Mouse (Mus musculus) CH12.LX (cell line): Measurements from ENCODE around the gene Senp6. TPM values are rescaled to one million over a fixed set of nuclear protein-coding genes. Genes with fewer than 3 reads are reported as not detected.

Experiments
- DNase-seq: peaks from one replicate; pipeline ENCODE4 v3.0.0-alpha.2; 2013; ENCODE audit errors: extremely low read depth
- H3K27ac ChIP-seq: 2 replicates; pipeline ENCODE4 v1.5.1; 2012; ENCODE audit warnings: low read depth, mild to moderate bottlenecking, control low read depth, moderate library complexity; ENCODE audit not compliant: insufficient read depth
- H3K27me3 ChIP-seq: replicated peaks from 2 replicates; pipeline ENCODE3; 2012; ENCODE audit warnings: inconsistent platforms
- H3K36me3 ChIP-seq, 2 experiments: replicated peaks in 1 of 2; 2 replicates each; pipeline versions ENCODE3 to v1.6.1; 2012; ENCODE audit warnings: inconsistent platforms in 1 of 2, low read length in 1 of 2, mild to moderate bottlenecking in 1 of 2, mixed read lengths in 1 of 2, moderate library complexity in 1 of 2; ENCODE audit not compliant: control insufficient read depth in 1 of 2, insufficient read depth in 1 of 2
- H3K4me1 ChIP-seq, 2 experiments: 2 replicates each; pipeline ENCODE4 v1.6.1; 2012; ENCODE audit warnings: inconsistent platforms in 1 of 2, moderate library complexity in 1 of 2; ENCODE audit not compliant: insufficient read depth in 2 of 2, control insufficient read depth in 1 of 2
- H3K4me2 ChIP-seq: 2 replicates; pipeline ENCODE4 v1.6.1; 2012; ENCODE audit warnings: low read depth, mild to moderate bottlenecking, control low read depth; ENCODE audit not compliant: poor library complexity, insufficient read depth, severe bottlenecking
- H3K4me3 ChIP-seq, 3 experiments: fragments of 150-350 bp in 1 of 3; sonication (generic) in 1 of 3; replicated peaks in 1 of 3; 2 replicates each; pipeline versions ENCODE3 to v1.5.1; 2011 to 2012; ENCODE audit warnings: low read depth in 2 of 3, low read length in 2 of 3, mild to moderate bottlenecking in 2 of 3, moderate library complexity in 2 of 3, control low read depth in 1 of 3, improper control_type of control experiment in 1 of 3, inconsistent platforms in 1 of 3, mixed read lengths in 1 of 3; ENCODE audit not compliant: poor library complexity in 1 of 3
- H3K79me2 ChIP-seq: replicated peaks from 2 replicates; pipeline ENCODE4 v1.6.1; 2012; ENCODE audit warnings: mild to moderate bottlenecking, moderate library complexity; ENCODE audit not compliant: control insufficient read depth, poor library complexity, insufficient read depth, severe bottlenecking; ENCODE audit errors: extremely low read depth
- H3K9ac ChIP-seq: 2 replicates; pipeline ENCODE4 v1.6.1; 2012; ENCODE audit warnings: low read depth, mild to moderate bottlenecking, control low read depth, moderate library complexity; ENCODE audit not compliant: insufficient read depth
- H3K9me3 ChIP-seq: replicated peaks from 2 replicates; pipeline ENCODE3; 2012; ENCODE audit warnings: low read length, inconsistent platforms, mixed read lengths
- BHLHE40 ChIP-seq: IDR thresholded peaks from 2 replicates; pipeline ENCODE4 v1.6.1; 2011; ENCODE audit warnings: mild to moderate bottlenecking, low read depth, low read length, improper control_type of control experiment
- ELF1 ChIP-seq: IDR thresholded peaks from 2 replicates; pipeline ENCODE4 v1.6.1; 2014; ENCODE audit warnings: low read depth, mild to moderate bottlenecking, inconsistent platforms, low read length, improper control_type of control experiment
- ETS1 ChIP-seq: conservative IDR thresholded peaks from 2 replicates; pipeline ENCODE4 v1.6.1; 2012; ENCODE audit warnings: low read depth, mild to moderate bottlenecking, inconsistent platforms, low read length, improper control_type of control experiment, moderate library complexity
- IRF4 ChIP-seq: IDR thresholded peaks from 2 replicates; pipeline ENCODE4 v1.6.1; 2014; ENCODE audit warnings: low read depth, mild to moderate bottlenecking, inconsistent platforms, low read length, improper control_type of control experiment
- JUN ChIP-seq: IDR thresholded peaks from 2 replicates; pipeline ENCODE4 v1.6.1; 2011; ENCODE audit warnings: low read depth, mild to moderate bottlenecking, low read length, improper control_type of control experiment, moderate library complexity; ENCODE audit not compliant: insufficient read depth
- KAT2A ChIP-seq: IDR thresholded peaks from 2 replicates; pipeline ENCODE4 v1.6.1; 2012; ENCODE audit warnings: low read length, improper control_type of control experiment, inconsistent platforms; ENCODE audit not compliant: insufficient replicate concordance
- MAFK ChIP-seq: IDR thresholded peaks from 2 replicates; pipeline ENCODE4 v1.6.1; 2011; ENCODE audit warnings: low read length, improper control_type of control experiment; ENCODE audit not compliant: insufficient replicate concordance
- MAX ChIP-seq: IDR thresholded peaks from 2 replicates; pipeline ENCODE4 v1.6.1; 2011; ENCODE audit warnings: low read length, improper control_type of control experiment
- MYC ChIP-seq: IDR thresholded peaks from 2 replicates; pipeline ENCODE4 v1.6.1; 2011; ENCODE audit warnings: low read depth, mild to moderate bottlenecking, improper control_type of control experiment, low read length
- NRF1 ChIP-seq: IDR thresholded peaks from 2 replicates; pipeline ENCODE4 v1.6.1; 2014; ENCODE audit warnings: low read depth, mild to moderate bottlenecking, inconsistent platforms, low read length, improper control_type of control experiment, moderate library complexity
- PAX5 ChIP-seq: IDR thresholded peaks from 2 replicates; pipeline ENCODE4 v1.6.1; 2012; ENCODE audit warnings: low read length, inconsistent platforms, mixed read lengths
- POLR2A ChIP-seq: IDR thresholded peaks from 2 replicates; pipeline ENCODE4 v1.6.1; 2011; ENCODE audit warnings: low read depth, mild to moderate bottlenecking, improper control_type of control experiment, low read length
- POLR2AphosphoS2 ChIP-seq: IDR thresholded peaks from 2 replicates; pipeline ENCODE4 v1.6.1; 2011; ENCODE audit warnings: low read depth, low read length, improper control_type of control experiment
- RAD21 ChIP-seq: IDR thresholded peaks from 2 replicates; pipeline ENCODE4 v1.6.1; 2011; ENCODE audit warnings: low read depth, mild to moderate bottlenecking, low read length, improper control_type of control experiment, moderate library complexity
- RCOR1 ChIP-seq: conservative IDR thresholded peaks from 2 replicates; pipeline ENCODE4 v1.6.1; 2012; ENCODE audit warnings: low read depth, mild to moderate bottlenecking, inconsistent platforms, low read length, improper control_type of control experiment
- SIN3A ChIP-seq: IDR thresholded peaks from 2 replicates; pipeline ENCODE4 v1.6.1; 2012; ENCODE audit warnings: low read length, improper control_type of control experiment, inconsistent platforms
- TBP ChIP-seq: conservative IDR thresholded peaks from 2 replicates; pipeline ENCODE4 v1.6.1; 2011; ENCODE audit warnings: low read depth, low read length, improper control_type of control experiment
- UBTF ChIP-seq: IDR thresholded peaks from 2 replicates; pipeline ENCODE4 v1.6.1; 2012; ENCODE audit warnings: low read depth, mild to moderate bottlenecking, inconsistent platforms, low read length, improper control_type of control experiment, moderate library complexity
- USF2 ChIP-seq: conservative IDR thresholded peaks from 2 replicates; pipeline ENCODE4 v1.6.1; 2011; ENCODE audit warnings: low read depth, low read length, improper control_type of control experiment
- ZC3H11A ChIP-seq: IDR thresholded peaks from 2 replicates; pipeline ENCODE4 v1.6.1; 2012; ENCODE audit warnings: low read depth, mild to moderate bottlenecking, inconsistent platforms, low read length, improper control_type of control experiment
- ZMIZ1 ChIP-seq: IDR thresholded peaks from 2 replicates; pipeline ENCODE4 v1.6.1; 2012; ENCODE audit warnings: low read depth, mild to moderate bottlenecking, inconsistent platforms, low read length, improper control_type of control experiment
- dilution Hi-C: fragments of 300-500 bp; cut with MboI; formaldehyde crosslinking; loops from 2 replicates; pipeline ENCODE4 v1.14.3; 2020; ENCODE audit warnings: low sequenced_read_pairs; ENCODE audit not compliant: extremely low pct_unique_long_range_greater_than_20kb, extremely low pct_ligation_motif_present
- in situ Hi-C: fragments of 300-500 bp; cut with MboI; formaldehyde crosslinking; loops from 3 replicates; pipeline ENCODE4 v1.14.3; 2019; ENCODE audit warnings: low sequenced_read_pairs, low pct_ligation_motif_present, low pct_unique_long_range_greater_than_20kb, mixed read lengths
- polyA plus RNA-seq: library from polyadenylated mRNA; unstranded; fragments of >175 nt; gene quantifications from 2 replicates; pipeline ENCODE4 v1.2.1, GENCODE M21; 2012; ENCODE audit warnings: low read depth; ENCODE audit not compliant: insufficient read length
- total RNA-seq, 2 experiments: library from RNA; depleted of rRNA; stranded (reverse); fragments of 300-350 nt in 1 of 2; fragments of >200 nt in 1 of 2; gene quantifications; 2 replicates each; pipeline ENCODE4 v1.2.3; 2012 to 2014

Senp6 gene
- total and polyA plus RNA-seq, 3 experiments, result 97.5 to 167 (median 113) TPM

DNA sequence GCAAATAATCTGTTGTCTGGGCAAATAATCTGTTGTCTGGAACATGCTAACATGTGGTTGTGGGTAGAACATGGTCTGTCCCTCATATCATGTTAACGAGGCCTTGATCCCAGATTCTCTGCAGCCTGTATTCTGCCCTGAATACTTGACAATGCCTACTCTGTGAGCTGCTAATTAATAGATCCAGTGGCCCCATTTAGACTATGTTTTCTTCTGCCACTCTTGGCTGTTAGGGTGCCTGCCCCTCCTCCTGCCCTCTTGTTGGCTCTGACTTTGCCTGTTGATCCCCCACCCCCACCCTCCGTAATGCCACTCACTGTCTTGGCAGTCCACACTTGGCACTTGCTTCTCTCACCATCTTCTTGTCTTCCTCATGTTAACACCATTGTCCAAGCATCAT is 112.0 kb downstream of the Senp6 start (continued):
- TF ChIP-seq JUN, result no peak

DNA sequence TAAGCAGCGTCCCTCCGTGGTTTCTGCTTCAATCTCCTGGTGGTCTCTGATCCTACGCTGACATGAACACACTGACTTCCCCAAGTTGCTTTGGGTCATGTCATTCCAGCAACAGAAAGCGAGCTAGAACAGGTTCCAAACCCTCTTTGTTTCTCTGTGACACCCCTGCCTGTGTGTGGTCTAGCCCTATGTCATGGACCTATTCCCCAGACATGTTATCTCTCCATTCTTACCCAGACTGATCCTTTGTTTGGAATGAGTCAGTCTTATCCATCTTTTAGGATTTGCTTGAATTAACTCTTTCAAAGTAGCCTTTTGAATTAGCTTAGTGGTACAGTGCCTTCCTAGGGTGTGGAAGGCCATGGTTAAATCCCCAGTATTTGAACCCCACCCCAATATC is 113.0 kb downstream of the Senp6 start:
- H3K27ac ChIP-seq, result no peak overlapping the region

GRCm38 (mm10) chr9:80180771-80181170 is 114.1 kb downstream of the Senp6 start:
- H3K27me3 ChIP-seq, result no peaks in the 10 kb centered on the region
- in situ Hi-C loops (no loop called here), dilution Hi-C loops (no loop called here)
- DNase-seq, result no peak
- no peaks in the 10 kb centered on the region for H3K9me3 ChIP-seq
- no peak overlapping the region for H3K4me2 ChIP-seq
- no peak for TF ChIP-seq MAFK
- TF ChIP-seq ZMIZ1, result no peak
- TF ChIP-seq POLR2AphosphoS2, result no peak
- TF ChIP-seq BHLHE40, result no peak
- TF ChIP-seq ELF1, result no peak
- no peak for TF ChIP-seq IRF4
- TF ChIP-seq RAD21, result no peak
- no peak for TF ChIP-seq KAT2A
- TF ChIP-seq MYC, result no peak
- TF ChIP-seq, all 38 proteins: peak for 0
- Histone ChIP-seq H3K4me3 (no peak overlapping the region), H3K9ac (no peak overlapping the region), H3K4me1 (no peaks in the 10 kb centered on the region), H3K27ac (no peak overlapping the region), H3K36me3 (no peaks in the 10 kb centered on the region), H3K79me2 (no peaks in the 10 kb centered on the region)

More for the DNA sequence above, 113.0 kb downstream of the Senp6 start:
- in situ Hi-C loops, result no loop called here
- Histone ChIP-seq H3K79me2 (no peaks in the 10 kb centered on the region), H3K36me3 (no peaks in the 10 kb centered on the region), H3K9ac (no peak overlapping the region), H3K9me3 (no peaks in the 10 kb centered on the region), H3K4me3 (no peak overlapping the region), H3K4me1 (no peaks in the 10 kb centered on the region), H3K27me3 (no peaks in the 10 kb centered on the region), H3K4me2 (no peak overlapping the region)
- DNase-seq, result no peak
- dilution Hi-C loops, result no loop called here
- TF ChIP-seq MAX, result no peak
- TF ChIP-seq SIN3A, result no peak
- no peak for TF ChIP-seq ZC3H11A
- no peak for TF ChIP-seq TBP
- no peak for TF ChIP-seq RCOR1
- no peak for TF ChIP-seq PAX5
- TF ChIP-seq BHLHE40, result no peak
- TF ChIP-seq IRF4, result no peak
- no peak for TF ChIP-seq UBTF
- no peak for TF ChIP-seq USF2
- TF ChIP-seq NRF1, result no peak
- TF ChIP-seq POLR2A, result no peak
- TF ChIP-seq POLR2AphosphoS2, result no peak
- no peak for TF ChIP-seq ETS1
